ENCODE assay signal across 18 mouse cellular contexts in genomic region chr6:147944020-147944419, GRCm38 (mm10).
"Had no signal": no experiment of that assay in that cellular context is flagged by ENCODE, and none has a peak within 500 bp of the region (broad histone marks: within the 10 kb centered on the region; RNA-seq: fewer than 3 reads in every experiment).

No protein-coding gene starts in this region.

- H3K4me1 ChIP-seq: limb, embryonic 10.5 days; limb, embryonic 13.5 days; liver, embryonic 12.5 days; liver, embryonic 15.5 days had no signal

- DNase-seq: kidney, adult 9 months; kidney, postnatal 14 days; layer of hippocampus, adult 9-11 months; liver; lung, adult 18-20 months; lung, postnatal 10 days; lung, postnatal 36 days; midbrain, embryonic 14.5 days; thymus, adult 2 months; thymus, postnatal 14 days; thymus, postnatal 4 days had no signal

- H3K4me3 ChIP-seq: limb, embryonic 10.5 days; limb, embryonic 13.5 days; liver, embryonic 12.5 days; liver, embryonic 15.5 days; lung, embryonic 15.5 days; megakaryocyte, embryonic 14.5 days had no signal

- H3K27ac ChIP-seq: limb, embryonic 10.5 days; limb, embryonic 13.5 days; liver, embryonic 12.5 days; liver, embryonic 15.5 days; lung, embryonic 15.5 days; stomach, postnatal 0 days had no signal
